Mouse (Mus musculus) CH12.LX (cell line): ENCODE data around the gene Rap1a. TPM values are rescaled to one million over a fixed set of nuclear protein-coding genes. Genes with fewer than 3 reads are reported as not detected.

Experiments
- DNase-seq: peaks from one replicate; pipeline ENCODE4 v3.0.0-alpha.2; 2013; ENCODE audit errors: extremely low read depth
- H3K27ac ChIP-seq: 2 replicates; pipeline ENCODE4 v1.5.1; 2012; ENCODE audit warnings: low read depth, mild to moderate bottlenecking, control low read depth, moderate library complexity; ENCODE audit not compliant: insufficient read depth
- H3K27me3 ChIP-seq: replicated peaks from 2 replicates; pipeline ENCODE3; 2012; ENCODE audit warnings: inconsistent platforms
- H3K36me3 ChIP-seq, 2 experiments: replicated peaks in 1 of 2; 2 replicates each; pipeline versions ENCODE3 to v1.6.1; 2012; ENCODE audit warnings: inconsistent platforms in 1 of 2, low read length in 1 of 2, mild to moderate bottlenecking in 1 of 2, mixed read lengths in 1 of 2, moderate library complexity in 1 of 2; ENCODE audit not compliant: control insufficient read depth in 1 of 2, insufficient read depth in 1 of 2
- H3K4me1 ChIP-seq, 2 experiments: 2 replicates each; pipeline ENCODE4 v1.6.1; 2012; ENCODE audit warnings: inconsistent platforms in 1 of 2, moderate library complexity in 1 of 2; ENCODE audit not compliant: insufficient read depth in 2 of 2, control insufficient read depth in 1 of 2
- H3K4me2 ChIP-seq: 2 replicates; pipeline ENCODE4 v1.6.1; 2012; ENCODE audit warnings: low read depth, mild to moderate bottlenecking, control low read depth; ENCODE audit not compliant: poor library complexity, insufficient read depth, severe bottlenecking
- H3K4me3 ChIP-seq, 3 experiments: fragments of 150-350 bp in 1 of 3; sonication (generic) in 1 of 3; replicated peaks in 1 of 3; 2 replicates each; pipeline versions ENCODE3 to v1.5.1; 2011 to 2012; ENCODE audit warnings: low read depth in 2 of 3, low read length in 2 of 3, mild to moderate bottlenecking in 2 of 3, moderate library complexity in 2 of 3, control low read depth in 1 of 3, improper control_type of control experiment in 1 of 3, inconsistent platforms in 1 of 3, mixed read lengths in 1 of 3; ENCODE audit not compliant: poor library complexity in 1 of 3
- H3K79me2 ChIP-seq: replicated peaks from 2 replicates; pipeline ENCODE4 v1.6.1; 2012; ENCODE audit warnings: mild to moderate bottlenecking, moderate library complexity; ENCODE audit not compliant: control insufficient read depth, poor library complexity, insufficient read depth, severe bottlenecking; ENCODE audit errors: extremely low read depth
- H3K9ac ChIP-seq: 2 replicates; pipeline ENCODE4 v1.6.1; 2012; ENCODE audit warnings: low read depth, mild to moderate bottlenecking, control low read depth, moderate library complexity; ENCODE audit not compliant: insufficient read depth
- H3K9me3 ChIP-seq: replicated peaks from 2 replicates; pipeline ENCODE3; 2012; ENCODE audit warnings: low read length, inconsistent platforms, mixed read lengths
- BHLHE40 ChIP-seq: IDR thresholded peaks from 2 replicates; pipeline ENCODE4 v1.6.1; 2011; ENCODE audit warnings: mild to moderate bottlenecking, low read depth, low read length, improper control_type of control experiment
- CHD2 ChIP-seq: IDR thresholded peaks from 2 replicates; pipeline ENCODE4 v1.6.1; 2011; ENCODE audit warnings: low read length, improper control_type of control experiment
- EP300 ChIP-seq: IDR thresholded peaks from 2 replicates; pipeline ENCODE4 v1.6.1; 2011; ENCODE audit warnings: low read length, improper control_type of control experiment
- HCFC1 ChIP-seq: IDR thresholded peaks from 2 replicates; pipeline ENCODE4 v1.6.1; 2012; ENCODE audit warnings: low read depth, mild to moderate bottlenecking, inconsistent platforms, low read length, improper control_type of control experiment
- JUN ChIP-seq: IDR thresholded peaks from 2 replicates; pipeline ENCODE4 v1.6.1; 2011; ENCODE audit warnings: low read depth, mild to moderate bottlenecking, low read length, improper control_type of control experiment, moderate library complexity; ENCODE audit not compliant: insufficient read depth
- MAFK ChIP-seq: IDR thresholded peaks from 2 replicates; pipeline ENCODE4 v1.6.1; 2011; ENCODE audit warnings: low read length, improper control_type of control experiment; ENCODE audit not compliant: insufficient replicate concordance
- MEF2A ChIP-seq: IDR thresholded peaks from 2 replicates; pipeline ENCODE4 v1.6.1; 2014; ENCODE audit warnings: low read depth, mild to moderate bottlenecking, inconsistent platforms, low read length, improper control_type of control experiment, borderline replicate concordance
- MXI1 ChIP-seq: IDR thresholded peaks from 2 replicates; pipeline ENCODE4 v1.6.1; 2011; ENCODE audit warnings: mild to moderate bottlenecking, low read depth, low read length, improper control_type of control experiment
- MYC ChIP-seq: IDR thresholded peaks from 2 replicates; pipeline ENCODE4 v1.6.1; 2011; ENCODE audit warnings: low read depth, mild to moderate bottlenecking, improper control_type of control experiment, low read length
- NELFE ChIP-seq: IDR thresholded peaks from 2 replicates; pipeline ENCODE4 v1.6.1; 2011; ENCODE audit warnings: low read depth, low read length, improper control_type of control experiment
- POLR2A ChIP-seq: IDR thresholded peaks from 2 replicates; pipeline ENCODE4 v1.6.1; 2011; ENCODE audit warnings: low read depth, mild to moderate bottlenecking, improper control_type of control experiment, low read length
- POLR2AphosphoS2 ChIP-seq: IDR thresholded peaks from 2 replicates; pipeline ENCODE4 v1.6.1; 2011; ENCODE audit warnings: low read depth, low read length, improper control_type of control experiment
- TCF12 ChIP-seq: IDR thresholded peaks from 2 replicates; pipeline ENCODE4 v1.6.1; 2014; ENCODE audit warnings: low read depth, mild to moderate bottlenecking, inconsistent platforms, low read length, improper control_type of control experiment
- UBTF ChIP-seq: IDR thresholded peaks from 2 replicates; pipeline ENCODE4 v1.6.1; 2012; ENCODE audit warnings: low read depth, mild to moderate bottlenecking, inconsistent platforms, low read length, improper control_type of control experiment, moderate library complexity
- USF2 ChIP-seq: conservative IDR thresholded peaks from 2 replicates; pipeline ENCODE4 v1.6.1; 2011; ENCODE audit warnings: low read depth, low read length, improper control_type of control experiment
- ZMIZ1 ChIP-seq: IDR thresholded peaks from 2 replicates; pipeline ENCODE4 v1.6.1; 2012; ENCODE audit warnings: low read depth, mild to moderate bottlenecking, inconsistent platforms, low read length, improper control_type of control experiment
- dilution Hi-C: fragments of 300-500 bp; cut with MboI; formaldehyde crosslinking; loops from 2 replicates; pipeline ENCODE4 v1.14.3; 2020; ENCODE audit warnings: low sequenced_read_pairs; ENCODE audit not compliant: extremely low pct_unique_long_range_greater_than_20kb, extremely low pct_ligation_motif_present
- in situ Hi-C: fragments of 300-500 bp; cut with MboI; formaldehyde crosslinking; loops from 3 replicates; pipeline ENCODE4 v1.14.3; 2019; ENCODE audit warnings: low sequenced_read_pairs, low pct_ligation_motif_present, low pct_unique_long_range_greater_than_20kb, mixed read lengths
- polyA plus RNA-seq: library from polyadenylated mRNA; unstranded; fragments of >175 nt; gene quantifications from 2 replicates; pipeline ENCODE4 v1.2.1, GENCODE M21; 2012; ENCODE audit warnings: low read depth; ENCODE audit not compliant: insufficient read length
- total RNA-seq, 2 experiments: library from RNA; depleted of rRNA; stranded (reverse); fragments of 300-350 nt in 1 of 2; fragments of >200 nt in 1 of 2; gene quantifications; 2 replicates each; pipeline ENCODE4 v1.2.3; 2012 to 2014

The Rap1a gene
- total and polyA plus RNA-seq, 3 experiments: 63.3 to 250 (median 209) TPM

DNA sequence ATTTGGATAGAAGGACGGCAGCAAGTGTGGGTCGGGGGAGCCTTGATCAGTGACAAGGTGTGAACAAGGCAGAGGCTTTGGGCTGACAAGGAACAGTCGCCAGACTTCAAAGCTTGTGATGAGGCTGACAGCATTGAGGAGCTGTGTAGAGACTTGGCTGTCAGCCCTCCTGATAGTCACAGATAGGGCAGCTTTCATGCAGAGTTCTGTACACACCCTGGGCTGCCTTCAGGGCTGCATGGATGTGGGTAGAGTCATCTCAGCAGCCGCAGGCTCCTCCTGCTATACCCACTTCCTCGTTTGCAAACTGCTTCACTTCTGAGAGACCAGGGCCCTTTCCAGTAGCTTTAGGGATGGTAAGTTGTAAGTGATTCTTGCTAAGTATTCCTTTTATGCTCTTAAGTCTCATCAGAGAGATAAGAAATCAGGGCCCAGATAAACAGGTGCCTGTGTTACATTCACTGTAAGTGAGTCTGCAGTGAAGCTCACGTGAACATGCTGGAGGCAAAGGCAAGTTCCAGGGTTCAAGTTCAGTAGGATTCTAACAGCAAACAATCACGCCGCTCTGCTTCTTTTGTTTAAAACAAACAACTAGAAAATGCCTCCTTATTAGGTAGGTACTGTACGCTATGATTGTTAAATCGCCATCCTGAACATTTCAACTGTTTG lies 14.2 kb upstream of the Rap1a start (continued):
- TF ChIP-seq HCFC1: no peak
- no peak for TF ChIP-seq POLR2AphosphoS2
- no peak for TF ChIP-seq JUN
- TF ChIP-seq TCF12: peak; percentile 81
- no peak for TF ChIP-seq USF2
- peak; percentile 95 for TF ChIP-seq EP300
- TF ChIP-seq UBTF: no peak; the same call in 1 of the 2 replicates

DNA sequence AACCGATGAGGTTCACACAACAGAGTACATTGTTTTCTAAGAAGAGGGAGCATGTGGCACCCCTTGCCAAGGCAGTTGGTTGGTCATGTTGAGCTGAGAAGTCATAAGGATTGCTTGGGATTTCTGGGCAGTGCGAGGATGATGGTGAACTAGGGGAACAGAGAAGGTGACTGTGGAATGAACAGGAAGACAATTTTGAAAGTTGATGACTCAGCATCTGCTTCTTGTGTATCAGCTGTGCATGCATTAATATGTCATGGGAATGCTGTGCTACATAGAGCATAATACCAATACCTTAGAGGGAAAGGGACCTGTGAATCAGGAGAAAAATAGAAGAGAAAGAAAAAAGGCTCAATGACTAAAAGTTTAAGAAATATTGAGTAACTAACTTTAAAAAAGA lies 10.0 kb upstream of the Rap1a start:
- no peak for TF ChIP-seq MXI1
- no peak for TF ChIP-seq UBTF
- TF ChIP-seq BHLHE40: no peak
- peak; percentile 99 for TF ChIP-seq MAFK
- TF ChIP-seq CHD2: no peak
- no peak for TF ChIP-seq NELFE
- no peak for TF ChIP-seq POLR2A
- Histone ChIP-seq H3K9ac (no peak overlapping the region; the same call in 1 of the 2 replicates), H3K9me3 (no peaks in the 10 kb centered on the region), H3K4me3 (no peak overlapping the region), H3K27ac (no peak overlapping the region; the same call in 1 of the 2 replicates), H3K36me3 (no peaks in the 10 kb centered on the region), H3K27me3 (no peaks in the 10 kb centered on the region), H3K4me2 (peak overlapping the region; percentile 14; the same call in 1 of the 2 replicates), H3K4me1 (peaks cover 18 to 68% of the 10 kb centered on the region in 2 experiments), H3K79me2 (no peaks in the 10 kb centered on the region)
- in situ Hi-C loops (loop anchor here (25.0 kb wide), 1 partner anchor 124 kb away; the partner anchor contains the start of gene Ddx20), dilution Hi-C loops (no loop called here)
- DNase-seq: no peak

GRCm38 (mm10) chr3:105808179-105809037 lies 7.3 kb upstream of the Rap1a start:
- H3K79me2 ChIP-seq: no peaks in the 10 kb centered on the region
- in situ Hi-C loops (loop anchor here (25.0 kb wide), 1 partner anchor 121 kb away; the partner anchor contains the start of gene Ddx20), dilution Hi-C loops (no loop called here)
- no peaks in the 10 kb centered on the region for H3K9me3 ChIP-seq
- H3K4me2 ChIP-seq: peak overlapping the region; percentile 37
- H3K4me1 ChIP-seq: peaks cover 20 to 54% of the 10 kb centered on the region in 2 experiments
- TF ChIP-seq ZMIZ1 (no peak), EP300 (peak; percentile 28; the same call in 1 of the 2 replicates), MYC (no peak), MEF2A (no peak), MXI1 (peak; percentile 39; the same call in 1 of the 2 replicates)
- H3K9ac ChIP-seq: peak overlapping the region; percentile 54
- no peak overlapping the region for H3K4me3 ChIP-seq
- H3K27me3 ChIP-seq: no peaks in the 10 kb centered on the region
- H3K36me3 ChIP-seq: no peaks in the 10 kb centered on the region
- DNase-seq: no peak
- H3K27ac ChIP-seq: peak overlapping the region; percentile 37
